Mouse (Mus musculus): ENCODE measurements around the gene Naa40. TPM values are rescaled to one million over a fixed set of nuclear protein-coding genes. Genes with fewer than 3 reads are reported as not detected.

The Naa40 gene
- polyA plus RNA-seq, 1 experiment from 2014 or later: 89.8 TPM

DNA sequence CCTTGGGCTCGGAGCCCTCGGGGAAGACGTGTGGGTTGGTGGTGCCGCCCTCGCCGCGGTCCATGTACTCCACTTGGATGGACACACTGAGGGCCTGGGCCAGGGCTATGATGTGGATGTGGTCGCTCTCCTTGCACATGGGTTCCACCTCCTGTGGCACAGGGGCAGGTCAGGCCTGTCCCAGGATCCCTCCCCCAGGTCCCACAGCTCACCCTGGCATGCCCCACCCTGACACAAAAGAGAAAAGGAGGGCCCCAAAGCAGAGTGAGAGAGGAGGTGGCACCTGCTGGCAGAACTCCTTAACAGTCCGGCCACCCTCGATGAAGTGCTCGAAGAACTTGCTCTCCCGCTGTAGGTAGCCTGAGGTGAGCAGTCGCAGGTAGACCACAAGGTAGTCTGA lies 41.9 kb downstream of the Naa40 start:
- no peak overlapping the region for H3K4me3 ChIP-seq
- no peak overlapping the region for H3K27ac ChIP-seq
- peaks cover 70% of the 10 kb centered on the region for H3K36me3 ChIP-seq
- no peak for DNase-seq (ENCODE audit: low spot score)
- WGBS: 96% methylated on average over 13 of the region's 13 CpGs
- H3K4me1 ChIP-seq (replicated peaks): peaks cover 41% of the 10 kb centered on the region
- no peaks in the 10 kb centered on the region for H3K9me3 ChIP-seq
- H3K27me3 ChIP-seq (ENCODE audit: insufficient read depth, poor library complexity, severe bottlenecking): peaks cover 4% of the 10 kb centered on the region; the same call in 1 of the 2 replicates

DNA sequence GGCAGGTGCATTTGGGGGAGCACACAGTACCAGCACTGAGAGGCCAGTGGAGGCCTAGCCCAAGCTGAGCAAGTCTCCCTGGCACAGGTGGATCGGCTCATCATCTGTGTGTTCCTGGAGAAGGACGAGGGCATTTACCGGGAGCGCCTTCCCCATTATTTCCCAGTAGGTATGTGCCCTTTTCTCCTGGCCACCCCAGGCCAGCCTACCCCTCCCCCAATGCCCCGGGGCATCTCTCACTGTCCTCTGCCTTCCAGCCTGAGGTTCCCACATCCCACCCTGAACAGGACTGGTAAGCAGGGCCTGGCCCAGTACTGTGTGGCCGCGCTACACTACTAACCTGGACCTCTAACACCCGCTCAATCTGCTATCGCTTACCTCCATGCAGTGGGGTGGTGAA lies 43.5 kb downstream of the Naa40 start:
- Histone ChIP-seq H3K27me3 (ENCODE audit: insufficient read depth, poor library complexity, severe bottlenecking) (peaks cover 13% of the 10 kb centered on the region; the same call in 1 of the 2 replicates), H3K4me1 (replicated peaks) (peaks cover 43% of the 10 kb centered on the region), H3K36me3 (peaks cover 54% of the 10 kb centered on the region), H3K27ac (0 out of 2 replicates have a peak overlapping the region, but pooled peaks have one; percentile 47), H3K9me3 (no peaks in the 10 kb centered on the region), H3K4me3 (no peak overlapping the region)
- 84% methylated on average over 9 of the region's 9 CpGs for WGBS
- no peak for DNase-seq (ENCODE audit: low spot score)

DNA sequence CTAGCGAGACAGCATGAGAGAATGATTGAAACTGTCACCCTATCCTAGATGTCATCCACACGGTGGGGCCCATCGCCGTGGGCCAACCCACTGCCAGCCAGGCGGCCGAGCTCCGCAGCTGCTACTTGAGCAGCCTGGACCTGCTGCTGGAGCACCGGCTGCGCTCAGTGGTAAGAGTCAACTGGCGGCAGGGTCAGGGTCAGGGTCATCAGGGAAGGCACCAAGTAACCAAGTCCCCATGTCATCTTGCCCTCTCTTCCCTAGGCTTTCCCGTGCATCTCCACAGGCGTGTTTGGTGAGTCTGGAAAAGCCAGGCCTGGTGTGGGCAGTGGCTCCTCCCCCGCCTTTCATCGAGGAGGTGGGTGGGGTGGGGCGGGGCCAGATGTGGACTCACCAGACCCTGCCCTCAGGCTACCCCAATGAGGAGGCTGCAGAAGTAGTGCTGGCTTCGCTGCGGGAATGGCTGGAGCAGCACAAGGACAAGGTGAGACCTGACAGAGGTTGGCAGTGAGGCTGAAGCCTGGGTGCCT lies 44.2 kb downstream of the Naa40 start:
- peaks cover 16% of the 10 kb centered on the region; the same call in 1 of the 2 replicates for H3K27me3 ChIP-seq (ENCODE audit: insufficient read depth, poor library complexity, severe bottlenecking)
- H3K4me1 ChIP-seq (replicated peaks): peaks cover 49% of the 10 kb centered on the region
- peaks cover 49% of the 10 kb centered on the region for H3K36me3 ChIP-seq
- peak; percentile 61 for DNase-seq (ENCODE audit: low spot score)
- no peaks in the 10 kb centered on the region for H3K9me3 ChIP-seq
- H3K4me3 ChIP-seq: peak overlapping the region; percentile 18
- WGBS: 7% methylated on average over 17 of the region's 17 CpGs
- 0 out of 2 replicates have a peak overlapping the region, but pooled peaks have one; percentile 47 for H3K27ac ChIP-seq

DNA sequence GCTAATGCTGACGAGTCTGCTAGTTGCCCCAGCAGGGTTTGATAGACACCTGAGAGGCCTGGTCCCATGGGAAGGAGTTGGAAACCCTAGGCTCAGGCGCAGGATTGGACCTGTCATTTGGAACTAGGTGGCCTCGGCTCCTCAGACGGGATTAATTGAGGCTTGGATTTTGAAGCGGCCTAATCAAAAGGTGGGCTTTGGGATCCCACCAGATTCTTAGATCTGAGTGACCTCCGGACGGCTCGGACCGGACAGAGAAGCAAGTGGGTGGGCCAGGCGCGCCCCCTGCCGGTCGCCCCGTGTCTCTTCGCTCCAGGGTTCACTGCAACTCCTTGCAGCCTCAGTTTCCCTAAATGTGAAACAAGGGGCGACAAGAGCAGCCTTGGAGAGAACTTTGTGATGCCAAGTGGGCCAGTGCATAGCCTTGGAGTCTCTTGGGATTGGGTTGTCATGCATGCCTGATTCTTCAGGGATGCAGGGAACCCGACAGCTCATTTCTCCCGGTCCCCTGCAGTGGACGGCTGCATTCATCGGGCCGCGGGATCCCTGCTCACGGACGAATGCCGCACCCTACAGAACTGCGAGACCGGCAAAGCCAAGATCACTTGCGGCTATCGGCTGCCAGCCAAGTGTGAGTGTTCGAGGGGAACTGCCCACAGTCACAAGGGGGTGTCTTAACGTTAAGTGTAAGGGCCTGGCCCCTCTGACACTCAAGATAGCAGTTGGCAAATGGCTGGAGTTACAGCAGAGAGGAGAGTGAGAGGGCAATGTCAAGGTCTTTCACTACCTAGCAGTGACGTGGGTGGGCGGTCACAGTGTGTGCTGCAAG lies 44.9 kb downstream of the Naa40 start:
- Histone ChIP-seq H3K36me3 (peaks cover 42% of the 10 kb centered on the region), H3K4me1 (replicated peaks) (peaks cover 56% of the 10 kb centered on the region), H3K9me3 (no peaks in the 10 kb centered on the region), H3K4me3 (peak overlapping the region; percentile 18), H3K27ac (0 out of 2 replicates have a peak overlapping the region, but pooled peaks have one; percentile 47), H3K27me3 (ENCODE audit: insufficient read depth, poor library complexity, severe bottlenecking) (peaks cover 22% of the 10 kb centered on the region; the same call in 1 of the 2 replicates)
- peak; percentile 72 for DNase-seq (ENCODE audit: low spot score)
- WGBS: 19% methylated on average over 33 of the region's 33 CpGs

DNA sequence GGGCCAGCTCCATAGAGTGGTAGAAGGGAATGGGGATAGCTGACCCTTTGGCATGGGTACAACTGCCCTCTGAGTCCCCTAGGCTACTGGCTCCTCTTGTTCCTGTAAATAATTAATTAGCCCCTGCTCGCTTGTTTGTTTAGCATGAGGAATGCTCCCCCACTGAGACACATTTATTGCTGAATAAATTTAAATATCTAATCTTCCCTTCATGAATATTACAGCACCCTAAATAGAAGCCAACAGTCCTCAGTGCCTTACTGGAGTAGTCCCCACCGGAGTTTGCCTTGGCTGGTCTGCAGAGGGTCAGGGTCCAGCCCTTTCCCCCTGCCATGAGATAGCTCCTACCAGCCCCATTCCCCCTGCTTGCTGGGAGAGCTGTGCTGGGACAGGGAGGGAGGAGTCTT lies 48.4 kb downstream of the Naa40 start:
- peaks cover 66% of the 10 kb centered on the region for H3K4me1 ChIP-seq (replicated peaks)

DNA sequence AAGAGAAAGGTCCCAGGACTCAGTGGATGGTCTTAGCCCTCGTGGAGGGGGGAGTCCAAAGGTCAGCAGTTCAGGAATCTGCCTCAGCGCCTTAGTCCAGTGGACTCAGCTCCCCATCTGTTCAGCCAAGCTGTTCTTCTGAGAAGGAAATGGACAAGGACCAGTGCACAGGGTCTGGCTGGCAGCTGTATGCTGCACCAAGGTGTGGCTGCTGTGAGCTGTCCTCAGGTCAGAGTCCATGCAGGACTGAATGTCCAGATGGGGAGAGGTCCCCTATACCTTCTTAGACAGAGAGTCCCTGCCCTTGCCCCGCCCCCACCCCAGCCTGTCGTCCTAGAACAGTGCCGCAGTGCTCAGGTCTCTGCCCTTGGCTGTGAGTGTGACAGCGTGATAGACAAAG lies 49.3 kb downstream of the Naa40 start:
- Histone ChIP-seq H3K27ac (peak overlapping the region; percentile 60; the same call in 1 of the 2 replicates), H3K4me1 (replicated peaks) (peaks cover 65% of the 10 kb centered on the region), H3K4me3 (no peak overlapping the region), H3K9me3 (no peaks in the 10 kb centered on the region), H3K36me3 (no peaks in the 10 kb centered on the region), H3K27me3 (ENCODE audit: insufficient read depth, poor library complexity, severe bottlenecking) (peaks cover 55% of the 10 kb centered on the region)
- DNase-seq (ENCODE audit: low spot score): no peak
- 48% methylated on average over 6 of the region's 6 CpGs for WGBS

More for the DNA sequence above, 48.4 kb downstream of the Naa40 start:
- H3K9me3 ChIP-seq: no peaks in the 10 kb centered on the region
- peaks cover 7% of the 10 kb centered on the region for H3K36me3 ChIP-seq
- 0 out of 2 replicates have a peak overlapping the region, but pooled peaks have one; percentile 24 for H3K27ac ChIP-seq
- WGBS: 49% methylated on average over 2 of the region's 2 CpGs
- no peak for DNase-seq (ENCODE audit: low spot score)
- H3K27me3 ChIP-seq (ENCODE audit: insufficient read depth, poor library complexity, severe bottlenecking): peaks cover 46% of the 10 kb centered on the region
- no peak overlapping the region for H3K4me3 ChIP-seq

DNA sequence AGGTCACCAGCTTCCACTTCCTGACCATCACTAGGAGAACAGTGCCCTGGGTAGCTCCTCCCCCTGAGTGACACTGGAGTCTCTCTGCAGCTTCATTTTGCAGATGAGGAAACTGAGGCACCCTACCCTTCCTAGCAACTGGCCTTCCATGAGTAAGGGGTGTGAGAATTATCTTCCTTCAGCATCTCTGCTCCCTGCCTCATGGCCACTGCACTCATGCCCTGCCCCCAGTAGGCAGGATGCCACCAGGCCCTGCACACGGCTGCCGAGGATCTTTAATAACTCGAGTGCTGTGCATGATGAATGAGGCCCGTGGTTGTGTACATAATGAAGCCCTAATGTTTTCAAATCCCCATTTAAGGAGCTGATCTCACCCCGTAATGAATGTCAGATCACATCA lies 50.0 kb downstream of the Naa40 start:
- H3K27ac ChIP-seq: no peak overlapping the region
- DNase-seq (ENCODE audit: low spot score): no peak
- no peaks in the 10 kb centered on the region for H3K36me3 ChIP-seq
- H3K4me1 ChIP-seq (replicated peaks): peaks cover 65% of the 10 kb centered on the region
- 75% methylated on average over 5 of the region's 5 CpGs for WGBS
- H3K9me3 ChIP-seq: no peaks in the 10 kb centered on the region
- H3K27me3 ChIP-seq (ENCODE audit: insufficient read depth, poor library complexity, severe bottlenecking): peaks cover 61% of the 10 kb centered on the region
- no peak overlapping the region for H3K4me3 ChIP-seq

DNA sequence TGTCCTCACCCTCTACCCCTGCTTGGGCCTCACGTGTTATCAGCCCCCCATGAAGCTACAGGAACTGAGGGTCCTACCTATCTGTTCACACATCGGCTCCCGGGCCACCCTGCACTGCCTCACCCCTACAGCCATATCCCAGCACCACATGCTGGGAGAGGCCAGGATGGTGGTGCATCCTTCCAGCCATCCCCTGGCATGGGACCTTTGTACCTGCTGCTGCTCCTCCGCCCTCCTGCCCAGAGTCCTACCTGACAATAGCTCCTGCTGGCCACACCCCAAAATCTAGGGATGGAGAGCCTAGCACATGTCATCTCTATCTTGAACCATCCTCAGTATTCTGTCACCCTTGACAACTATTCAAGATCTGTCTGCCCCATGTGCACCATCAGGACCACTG lies 52.0 kb downstream of the Naa40 start:
- H3K4me1 ChIP-seq (replicated peaks): peaks cover 72% of the 10 kb centered on the region
- 85% methylated on average over 4 of the region's 4 CpGs for WGBS

DNA sequence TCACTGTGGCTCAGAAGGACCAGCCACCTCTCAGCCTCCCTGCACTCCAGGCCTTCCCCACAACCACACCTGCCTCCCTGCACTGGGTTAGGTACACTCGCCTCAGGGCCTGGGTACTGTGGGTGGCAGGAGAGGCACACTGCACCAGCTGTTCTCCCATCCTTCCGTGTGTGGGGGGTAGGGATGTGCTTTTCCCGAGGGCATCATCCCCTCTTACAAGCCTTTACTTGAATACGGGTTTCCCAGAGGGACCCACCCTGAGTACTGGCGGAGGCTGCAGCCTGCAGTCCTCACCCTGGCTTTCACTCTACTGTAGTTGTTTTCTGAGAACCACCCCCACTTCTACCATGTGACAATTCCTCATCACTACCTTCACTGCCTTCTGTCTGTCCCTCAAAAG lies 53.8 kb downstream of the Naa40 start:
- Histone ChIP-seq H3K4me3 (no peak overlapping the region), H3K27me3 (ENCODE audit: insufficient read depth, poor library complexity, severe bottlenecking) (peaks cover 84% of the 10 kb centered on the region), H3K36me3 (no peaks in the 10 kb centered on the region), H3K4me1 (replicated peaks) (peaks cover 81% of the 10 kb centered on the region), H3K9me3 (no peaks in the 10 kb centered on the region), H3K27ac (peak overlapping the region; percentile 17; the same call in 1 of the 2 replicates)
- DNase-seq (ENCODE audit: low spot score): no peak
- WGBS: 59% methylated on average over 5 of the region's 5 CpGs

More for the DNA sequence above, 52.0 kb downstream of the Naa40 start:
- no peak overlapping the region for H3K4me3 ChIP-seq
- H3K27me3 ChIP-seq (ENCODE audit: insufficient read depth, poor library complexity, severe bottlenecking): peaks cover 75% of the 10 kb centered on the region
- 0 out of 2 replicates have a peak overlapping the region, but pooled peaks have one; percentile 25 for H3K27ac ChIP-seq
- H3K9me3 ChIP-seq: no peaks in the 10 kb centered on the region
- H3K36me3 ChIP-seq: no peaks in the 10 kb centered on the region
- DNase-seq (ENCODE audit: low spot score): no peak

DNA sequence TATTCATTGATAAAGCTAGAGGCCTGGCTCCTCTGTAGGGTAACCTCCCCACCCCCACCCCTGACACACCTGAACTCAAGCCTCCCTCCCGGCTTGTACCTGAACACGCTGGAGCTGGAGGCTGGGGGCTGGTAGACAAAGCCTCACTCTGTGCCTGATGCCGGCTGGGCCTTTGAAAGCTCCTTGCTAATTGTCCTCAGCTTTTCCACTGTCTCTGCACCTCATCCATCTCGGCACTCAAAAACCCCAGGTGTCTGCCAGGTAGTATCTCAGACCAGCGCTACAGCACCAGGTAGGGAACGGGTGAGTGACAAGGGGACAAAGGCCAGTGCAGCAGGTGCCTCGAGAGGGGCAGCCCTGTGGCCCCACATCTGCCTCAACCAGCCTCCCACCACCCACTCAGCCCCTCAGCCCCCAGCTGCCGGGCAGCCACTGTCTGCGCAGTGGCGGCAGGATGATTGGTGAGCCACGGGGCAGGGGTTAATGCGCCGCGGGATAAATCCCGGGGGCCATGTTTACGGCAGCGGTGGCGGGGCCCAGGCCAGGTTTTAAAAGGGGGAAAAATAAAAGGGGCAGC lies 55.2 kb downstream of the Naa40 start:
- H3K4me3 ChIP-seq: peak overlapping the region; percentile 33
- H3K9me3 ChIP-seq: no peaks in the 10 kb centered on the region
- no peaks in the 10 kb centered on the region for H3K36me3 ChIP-seq
- DNase-seq (ENCODE audit: low spot score): peak; percentile 61
- peak overlapping the region; percentile 85 for H3K27ac ChIP-seq
- H3K27me3 ChIP-seq (ENCODE audit: insufficient read depth, poor library complexity, severe bottlenecking): peaks cover 89% of the 10 kb centered on the region
- H3K4me1 ChIP-seq (replicated peaks): peaks cover 76% of the 10 kb centered on the region
- 5% methylated on average over 18 of the region's 18 CpGs for WGBS

DNA sequence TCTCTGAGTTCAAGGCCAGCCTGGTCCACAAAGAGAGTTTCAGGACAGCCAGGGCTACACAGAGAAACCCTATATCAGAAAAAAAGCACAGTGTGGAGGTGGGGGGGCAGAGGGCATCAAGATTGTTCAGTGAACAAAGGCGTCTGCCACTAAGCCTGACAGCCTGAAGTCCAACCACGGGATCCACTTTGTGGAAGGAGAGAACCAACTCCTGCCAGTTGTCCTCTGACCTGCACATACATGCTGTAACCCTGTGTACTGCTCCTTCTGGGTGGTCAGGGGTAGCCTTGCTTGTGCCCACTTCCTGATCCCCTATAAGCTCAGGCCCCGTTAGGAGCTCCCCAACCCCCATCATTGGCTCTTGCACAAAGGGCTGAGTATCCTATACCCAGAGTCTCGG lies 55.9 kb downstream of the Naa40 start:
- peak overlapping the region; percentile 33 for H3K4me3 ChIP-seq
- 34% methylated on average over 4 of the region's 4 CpGs for WGBS
- H3K27ac ChIP-seq: peak overlapping the region; percentile 85
- H3K9me3 ChIP-seq: no peaks in the 10 kb centered on the region
- no peak for DNase-seq (ENCODE audit: low spot score)
- H3K27me3 ChIP-seq (ENCODE audit: insufficient read depth, poor library complexity, severe bottlenecking): peaks cover 97% of the 10 kb centered on the region
- H3K4me1 ChIP-seq (replicated peaks): peaks cover 79% of the 10 kb centered on the region
- no peaks in the 10 kb centered on the region for H3K36me3 ChIP-seq

DNA sequence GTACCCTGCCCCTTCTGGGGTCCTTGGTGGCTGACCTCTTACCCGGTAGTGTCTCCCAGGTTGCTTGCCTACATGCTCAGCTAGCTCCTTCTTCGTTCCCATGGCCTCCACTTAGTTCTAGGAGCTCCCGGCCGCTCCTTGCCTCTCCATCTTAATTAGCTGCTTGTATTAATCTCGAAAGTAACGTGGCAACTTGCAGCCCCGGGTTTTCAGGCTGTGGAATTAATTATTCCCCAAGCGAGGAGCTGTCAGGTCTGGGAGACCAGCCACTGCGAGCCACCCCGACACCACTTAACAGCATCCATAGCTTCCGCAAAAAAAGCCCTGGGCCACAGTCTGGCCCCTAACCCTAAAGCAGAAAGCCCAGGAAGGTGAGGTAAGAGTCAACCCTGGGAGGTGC lies 57.6 kb downstream of the Naa40 start:
- WGBS: 52% methylated on average over 11 of the region's 11 CpGs
- Histone ChIP-seq H3K27ac (0 out of 2 replicates have a peak overlapping the region, but pooled peaks have one; percentile 30), H3K27me3 (ENCODE audit: insufficient read depth, poor library complexity, severe bottlenecking) (peaks cover 98% of the 10 kb centered on the region), H3K4me3 (no peak overlapping the region), H3K36me3 (no peaks in the 10 kb centered on the region), H3K4me1 (replicated peaks) (peaks cover 79% of the 10 kb centered on the region), H3K9me3 (no peaks in the 10 kb centered on the region)
- no peak for DNase-seq (ENCODE audit: low spot score)
